Comparison of ENCODE assay signal across 9 mouse cellular contexts in genomic region chr1:132881041-132881761, GRCm38 (mm10). TPM values are rescaled to one million over a fixed set of nuclear protein-coding genes. Genes with fewer than 3 reads are reported as not detected.
A peak's percentile ranks its signal among the peaks of the same experiment; 100 is the strongest.
DNase-seq lines count a peak whose midpoint lies in the region; ATAC-seq lines count a peak whose summit lies in the region.
"Had no signal": no experiment of that assay in that cellular context is flagged by ENCODE, and none has a peak within 500 bp of the region (broad histone marks: within the 10 kb centered on the region; RNA-seq: fewer than 3 reads in every experiment).

No protein-coding gene starts in this region.

- H3K4me3 ChIP-seq in forebrain, embryonic 15.5 days: peak overlapping the region; percentile 70
- H3K4me3 ChIP-seq in hindbrain, embryonic 12.5 days: peak overlapping the region; percentile 75
- peak overlapping the region; percentile 62 for H3K4me3 ChIP-seq in limb, embryonic 13.5 days
- H3K4me3 ChIP-seq: erythroblast, embryonic 14.5 days had no signal

- peak; percentile 44 for DNase-seq in adrenal gland, postnatal 10 days
- no peak for DNase-seq in adrenal gland, adult 2 months
- peak; percentile 83 for DNase-seq in cerebellum, adult 11-12 months
- peak; percentile 75 for DNase-seq in retina, embryonic 14.5 days (ENCODE audit: low spot score)
- no peak for DNase-seq in urinary bladder, adult 18-20 months (ENCODE audit: low spot score in 2 of 2)

- no peaks in the 10 kb centered on the region for H3K36me3 ChIP-seq in forebrain, embryonic 15.5 days
- no peaks in the 10 kb centered on the region for H3K36me3 ChIP-seq in hindbrain, embryonic 12.5 days
- no peaks in the 10 kb centered on the region for H3K36me3 ChIP-seq in limb, embryonic 13.5 days

- peak overlapping the region; percentile 86 for H3K27ac ChIP-seq in forebrain, embryonic 15.5 days (replicated peaks)
- peak overlapping the region; percentile 81 for H3K27ac ChIP-seq in hindbrain, embryonic 12.5 days
- H3K27ac ChIP-seq in limb, embryonic 13.5 days: no peak overlapping the region

- H3K9me3 ChIP-seq in forebrain, embryonic 15.5 days: no peaks in the 10 kb centered on the region
- H3K9me3 ChIP-seq in hindbrain, embryonic 12.5 days (replicated peaks): no peaks in the 10 kb centered on the region
- no peaks in the 10 kb centered on the region for H3K9me3 ChIP-seq in limb, embryonic 13.5 days

- H3K4me2 ChIP-seq in forebrain, embryonic 15.5 days (replicated peaks): peak overlapping the region; percentile 80
- H3K4me2 ChIP-seq in hindbrain, embryonic 12.5 days (replicated peaks): peak overlapping the region; percentile 95
- H3K4me2 ChIP-seq in limb, embryonic 13.5 days (replicated peaks): peak overlapping the region; percentile 98

- H3K27me3 ChIP-seq in forebrain, embryonic 15.5 days: no peaks in the 10 kb centered on the region
- peaks cover 37% of the 10 kb centered on the region for H3K27me3 ChIP-seq in hindbrain, embryonic 12.5 days
- H3K27me3 ChIP-seq in limb, embryonic 13.5 days: peaks cover 96% of the 10 kb centered on the region

- H3K9ac ChIP-seq in forebrain, embryonic 15.5 days (replicated peaks): peak overlapping the region; percentile 87
- H3K9ac ChIP-seq in hindbrain, embryonic 12.5 days: peak overlapping the region; percentile 77
- peak overlapping the region; percentile 63 for H3K9ac ChIP-seq in limb, embryonic 13.5 days

- WGBS in forebrain, embryonic 15.5 days: under 1% methylated on average over 28 of the region's 28 CpGs
- WGBS in hindbrain, embryonic 12.5 days: under 1% methylated on average over 28 of the region's 28 CpGs
- under 1% methylated on average over 28 of the region's 28 CpGs for WGBS in limb, embryonic 13.5 days

- peaks cover 27% of the 10 kb centered on the region for H3K4me1 ChIP-seq in forebrain, embryonic 15.5 days
- H3K4me1 ChIP-seq in hindbrain, embryonic 12.5 days: peaks cover 34% of the 10 kb centered on the region
- H3K4me1 ChIP-seq in limb, embryonic 13.5 days: peaks cover 18% of the 10 kb centered on the region

- peak; percentile 79 for ATAC-seq in forebrain, embryonic 15.5 days (replicated peaks)
- peak; percentile 69 for ATAC-seq in hindbrain, embryonic 12.5 days (ENCODE audit: low FRiP score)
- ATAC-seq in limb, embryonic 13.5 days (ENCODE audit: low FRiP score, low read depth): no peak

RNA-seq across cellular contexts. Expression of gene Lrrn2, which starts 1.1 kb away (rescaled TPM):
- 1 to 10 TPM; 6.9 to 7.1 TPM for total RNA-seq in adrenal gland, postnatal 10 days (2021)
- 10 to 100 TPM in 1 of 2 experiments, 1 to 10 TPM in 1; 5.3 to 25.9 TPM for total RNA-seq in adrenal gland, adult 2 months (2021)
- polyA plus RNA-seq in adrenal gland, adult 2 months (2012; rRNA removed): 15.4 and 18.2 TPM in 2 replicates
- polyA plus RNA-seq in forebrain, embryonic 15.5 days (2015; fragmentation: Nextera tagmentation; extraction: Ambion mirVana): 47.8 and 50.3 TPM in 2 replicates
- polyA plus RNA-seq in hindbrain, embryonic 12.5 days (2016; fragmentation: Nextera tagmentation; extraction: Ambion mirVana): 17.0 and 18.8 TPM in 2 replicates
- polyA plus RNA-seq in limb, embryonic 13.5 days (2015; fragmentation: Nextera tagmentation; extraction: Ambion mirVana): 5.3 and 5.5 TPM in 2 replicates
- polyA plus RNA-seq: erythroblast, embryonic 14.5 days had no signal

Comparison
In these comparisons a context has a peak if more than half of its experiments do, and no peak if none do; other contexts are left out.
1. DNase-seq: peak in adrenal gland, postnatal 10 days (single experiment), cerebellum, adult 11-12 months (single experiment) and retina, embryonic 14.5 days (single experiment); none in adrenal gland, adult 2 months (single experiment) and urinary bladder, adult 18-20 months (0 of 2).
2. Peak in every context shown above with its lines, with median percentiles within 50 percentile points of each other: H3K4me2 ChIP-seq, H3K4me3 ChIP-seq and H3K9ac ChIP-seq.